Mouse (Mus musculus) hindbrain, embryonic 14.5 days (tissue): ENCODE measurements around the gene Creb3l2. TPM values are rescaled to one million over a fixed set of nuclear protein-coding genes. Genes with fewer than 3 reads are reported as not detected.

ENCODE experiments used
- ATAC-seq: fragments of 200-750 bp; cut with Nextera tagmentation; 2 replicates; pipeline ENCODE4 v1.8.0; 2017; ENCODE audit warnings: moderate number of reproducible peaks, mild to moderate bottlenecking, moderate TSS enrichment, moderate library complexity; ENCODE audit not compliant: low FRiP score
- DNase-seq: peaks from one replicate; pipeline ENCODE4 v3.0.0-alpha.2; 2015; ENCODE audit warnings: low spot score
- H3K27ac ChIP-seq: fragments of 300-500 bp; sonication (generic); 2 replicates; pipeline ENCODE4 v1.5.1; 2014; ENCODE audit warnings: mild to moderate bottlenecking, moderate library complexity
- H3K27me3 ChIP-seq: fragments of 300-500 bp; sonication (generic); 2 replicates; pipeline ENCODE4 v1.6.1; 2014; ENCODE audit warnings: mild to moderate bottlenecking, low read length, mixed read lengths; ENCODE audit not compliant: control insufficient read depth, insufficient read depth
- H3K36me3 ChIP-seq: fragments of 300-500 bp; sonication (generic); replicated peaks from 2 replicates; pipeline ENCODE4 v1.6.1; 2014; ENCODE audit not compliant: control insufficient read depth, insufficient read depth
- H3K4me1 ChIP-seq: fragments of 300-500 bp; sonication (generic); replicated peaks from 2 replicates; pipeline ENCODE4 v1.6.1; 2014; ENCODE audit warnings: antibody characterized with exemption, low read length, mixed read lengths; ENCODE audit not compliant: control insufficient read depth, insufficient read depth
- H3K4me2 ChIP-seq: fragments of 300-500 bp; sonication (generic); replicated peaks from 2 replicates; pipeline ENCODE4 v1.6.1; 2014; ENCODE audit warnings: mild to moderate bottlenecking, moderate library complexity
- H3K4me3 ChIP-seq: fragments of 300-500 bp; sonication (generic); replicated peaks from 2 replicates; pipeline ENCODE4 v1.5.1; 2014; ENCODE audit warnings: mild to moderate bottlenecking, low read length
- H3K9ac ChIP-seq: fragments of 300-500 bp; sonication (generic); 2 replicates; pipeline ENCODE4 v1.6.1; 2014
- H3K9me3 ChIP-seq: fragments of 300-500 bp; sonication (generic); 2 replicates; pipeline ENCODE4 v1.6.1; 2016; ENCODE audit warnings: low read length; ENCODE audit not compliant: control insufficient read depth
- WGBS: fragments of 180-500 bp; shearing (Covaris S2); extraction: QIAGEN DNeasy Blood & Tissue Kit; methylation state at CpG from one replicate; pipeline ENCODE4 v1.1.7; 2014; 5-methylcytosine and 5-hydroxymethylcytosine counted together
- polyA plus RNA-seq: library from polyadenylated mRNA; unstranded; fragments of >200 nt; fragmentation: Nextera tagmentation; extraction: Ambion mirVana; gene quantifications from 2 replicates; pipeline ENCODE4 v1.2.1, GENCODE M21; 2014

Gene Creb3l2
- polyA plus RNA-seq, 1 experiment from 2014 or later: 5.5 TPM

DNA sequence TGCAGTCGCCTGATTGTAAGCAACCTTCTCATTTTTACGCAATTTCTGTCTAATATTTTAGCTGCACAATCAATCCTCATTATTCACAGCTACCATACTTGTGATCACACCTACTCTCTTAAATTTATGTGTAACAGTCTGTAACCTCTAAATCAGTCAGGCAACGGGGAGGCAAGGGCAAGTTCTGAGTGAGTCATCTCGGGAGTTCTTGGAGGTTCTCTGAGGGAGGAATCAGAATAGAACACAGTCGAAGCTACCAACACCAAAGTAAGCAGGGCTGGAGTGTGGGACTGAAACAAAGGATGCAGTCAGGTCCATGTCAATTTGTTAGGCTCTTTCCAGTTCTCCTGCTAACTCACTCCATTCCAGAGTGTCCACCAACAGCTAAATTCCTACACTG is 124.0 kb downstream of the Creb3l2 start:
- Histone ChIP-seq H3K27ac (no peak overlapping the region), H3K4me3 (no peak overlapping the region), H3K36me3 (no peaks in the 10 kb centered on the region), H3K4me1 (no peaks in the 10 kb centered on the region), H3K9ac (no peak overlapping the region), H3K27me3 (no peaks in the 10 kb centered on the region), H3K9me3 (no peaks in the 10 kb centered on the region), H3K4me2 (no peak overlapping the region)
- ATAC-seq: no peak
- WGBS: 89% methylated on average over 5 of the region's 5 CpGs
- DNase-seq: no peak

- Histone ChIP-seq H3K36me3 (no peaks in the 10 kb centered on the region), H3K9ac (no peak overlapping the region)
These were observed 126.5 kb downstream of the Creb3l2 start for GRCm38 (mm10) chr6:37315440-37315839.

GRCm38 (mm10) chr6:37310601-37311000 is 131.3 kb downstream of the Creb3l2 start:
- Histone ChIP-seq H3K4me1 (no peaks in the 10 kb centered on the region), H3K4me3 (no peak overlapping the region), H3K9ac (no peak overlapping the region), H3K4me2 (no peak overlapping the region), H3K27ac (no peak overlapping the region), H3K36me3 (no peaks in the 10 kb centered on the region), H3K9me3 (no peaks in the 10 kb centered on the region), H3K27me3 (no peaks in the 10 kb centered on the region)
- DNase-seq (no peak), ATAC-seq (no peak)
- WGBS: 96% methylated on average over 4 of the region's 4 CpGs

More at GRCm38 (mm10) chr6:37315440-37315839, 126.5 kb downstream of the Creb3l2 start:
- Histone ChIP-seq H3K9me3 (no peaks in the 10 kb centered on the region), H3K4me1 (no peaks in the 10 kb centered on the region), H3K4me2 (no peak overlapping the region), H3K27me3 (no peaks in the 10 kb centered on the region), H3K4me3 (no peak overlapping the region), H3K27ac (no peak overlapping the region)
- ATAC-seq (no peak), DNase-seq (no peak)

DNA sequence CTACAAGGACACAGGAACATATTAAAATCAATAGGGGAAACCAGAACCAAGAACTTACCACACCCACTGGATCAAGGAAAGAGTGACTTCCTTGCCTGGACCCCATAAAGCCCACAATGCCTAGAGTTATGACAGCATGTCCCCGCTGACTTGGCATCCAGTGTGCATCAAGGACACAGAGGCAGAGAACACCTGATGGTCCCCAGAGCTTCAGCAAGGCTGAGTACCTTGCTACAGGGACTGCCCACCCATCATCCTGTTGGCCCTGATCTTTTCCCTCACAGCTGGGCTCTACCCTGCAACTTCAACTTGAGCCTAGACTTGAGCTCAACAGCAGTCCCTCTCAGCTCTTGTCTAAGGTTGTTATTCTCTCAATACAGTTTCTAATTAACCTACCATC is 135.3 kb downstream of the Creb3l2 start:
- Histone ChIP-seq H3K27ac (no peak overlapping the region), H3K9ac (no peak overlapping the region), H3K4me2 (no peak overlapping the region), H3K36me3 (no peaks in the 10 kb centered on the region), H3K9me3 (no peaks in the 10 kb centered on the region), H3K4me3 (no peak overlapping the region), H3K27me3 (no peaks in the 10 kb centered on the region; the same call in 1 of the 2 replicates), H3K4me1 (0 out of 2 replicates have a peak, but pooled peaks cover 2% of the 10 kb centered on the region)
- ATAC-seq (no peak), DNase-seq (no peak)
- 94% methylated on average over 1 of the region's 1 CpGs for WGBS

DNA sequence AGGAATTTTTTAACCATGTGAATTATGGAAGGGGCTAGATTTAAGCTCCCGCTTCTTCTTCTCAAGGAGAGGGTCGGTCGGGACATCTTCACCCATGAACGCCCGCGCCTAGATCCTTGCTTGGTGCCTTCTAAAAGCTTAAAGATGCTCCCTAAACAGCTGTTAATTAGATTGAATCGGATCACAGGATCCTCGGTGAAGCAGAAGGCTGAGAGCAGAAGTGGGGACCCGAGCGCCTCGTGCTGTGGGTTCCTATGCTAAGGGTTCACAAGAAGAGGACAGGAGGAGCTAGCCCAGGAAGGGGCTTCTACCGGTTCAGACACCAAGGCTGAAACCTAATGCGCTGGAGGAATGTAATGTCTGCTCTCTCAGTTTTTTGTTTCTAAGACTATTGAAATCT is 141.5 kb downstream of the Creb3l2 start:
- H3K4me1 ChIP-seq: peaks cover 39% of the 10 kb centered on the region
- no peak for ATAC-seq
- no peaks in the 10 kb centered on the region; the same call in 1 of the 2 replicates for H3K27me3 ChIP-seq
- H3K27ac ChIP-seq: peak overlapping the region; percentile 83
- peak overlapping the region; percentile 90 for H3K4me3 ChIP-seq
- DNase-seq: peak; percentile 33
- no peaks in the 10 kb centered on the region for H3K9me3 ChIP-seq
- peak overlapping the region; percentile 87 for H3K9ac ChIP-seq
- no peaks in the 10 kb centered on the region for H3K36me3 ChIP-seq
- WGBS: 10% methylated on average over 13 of the region's 13 CpGs
- H3K4me2 ChIP-seq: peak overlapping the region; percentile 92

- DNase-seq (peak; percentile 87), ATAC-seq (peak; percentile 95)
These were observed 142.2 kb downstream of the Creb3l2 start, which contains the start of gene Dgki for GRCm38 (mm10) chr6:37299562-37300390. Gene Dgki (minus strand): TSS chr6:37300184.

DNA sequence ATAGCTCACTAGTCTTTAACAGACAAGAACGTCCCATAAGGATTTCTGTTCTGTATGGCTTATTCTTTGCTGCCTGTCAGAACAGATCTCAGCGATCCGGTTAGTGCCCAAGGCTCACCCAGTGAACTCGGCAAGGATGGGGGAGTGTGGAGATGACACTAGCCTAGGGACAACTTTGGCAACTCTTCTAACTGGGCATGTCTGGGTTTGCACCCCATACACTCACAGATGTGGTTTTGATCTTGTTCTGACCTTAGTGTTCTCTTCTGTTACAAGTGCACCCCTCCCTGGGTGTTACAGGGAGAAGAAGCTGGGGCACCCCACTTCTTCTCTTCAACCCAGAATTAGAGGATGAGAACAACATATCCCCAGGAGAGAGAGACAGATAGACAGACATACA is 143.0 kb downstream of the Creb3l2 start:
- H3K9ac ChIP-seq: peak overlapping the region; percentile 87
- ATAC-seq (no peak), DNase-seq (no peak)
- peak overlapping the region; percentile 90 for H3K4me3 ChIP-seq
- H3K27ac ChIP-seq: no peak overlapping the region
- peaks cover 41% of the 10 kb centered on the region for H3K4me1 ChIP-seq
- H3K4me2 ChIP-seq: peak overlapping the region; percentile 92
- no peaks in the 10 kb centered on the region for H3K36me3 ChIP-seq
- no peaks in the 10 kb centered on the region for H3K9me3 ChIP-seq
- no peaks in the 10 kb centered on the region; the same call in 1 of the 2 replicates for H3K27me3 ChIP-seq
- WGBS: 29% methylated on average over 4 of the region's 4 CpGs

More at GRCm38 (mm10) chr6:37299562-37300390, 142.2 kb downstream of the Creb3l2 start, which contains the start of gene Dgki:
- Histone ChIP-seq H3K36me3 (no peaks in the 10 kb centered on the region), H3K9me3 (no peaks in the 10 kb centered on the region), H3K4me1 (peaks cover 39% of the 10 kb centered on the region), H3K27me3 (no peaks in the 10 kb centered on the region; the same call in 1 of the 2 replicates), H3K4me3 (peak within 1 kb of the TSS; percentile 90), H3K9ac (peak within 1 kb of the TSS; percentile 87), H3K27ac (peak within 1 kb of the TSS; percentile 83), H3K4me2 (peak within 1 kb of the TSS; percentile 92)
- under 1% methylated on average over 52 of the region's 65 CpGs for WGBS

GRCm38 (mm10) chr6:37297744-37298482 is 144.0 kb downstream of the Creb3l2 start:
- peak overlapping the region; percentile 87 for H3K9ac ChIP-seq
- WGBS: 31% methylated on average over 8 of the region's 8 CpGs
- peak overlapping the region; percentile 38; the same call in 1 of the 2 replicates for H3K27ac ChIP-seq
- DNase-seq (no peak), ATAC-seq (no peak)
- H3K4me1 ChIP-seq: peaks cover 46% of the 10 kb centered on the region
- peak overlapping the region; percentile 92 for H3K4me2 ChIP-seq
- H3K9me3 ChIP-seq: no peaks in the 10 kb centered on the region
- peak overlapping the region; percentile 90 for H3K4me3 ChIP-seq
- H3K27me3 ChIP-seq: no peaks in the 10 kb centered on the region; the same call in 1 of the 2 replicates
- no peaks in the 10 kb centered on the region for H3K36me3 ChIP-seq

DNA sequence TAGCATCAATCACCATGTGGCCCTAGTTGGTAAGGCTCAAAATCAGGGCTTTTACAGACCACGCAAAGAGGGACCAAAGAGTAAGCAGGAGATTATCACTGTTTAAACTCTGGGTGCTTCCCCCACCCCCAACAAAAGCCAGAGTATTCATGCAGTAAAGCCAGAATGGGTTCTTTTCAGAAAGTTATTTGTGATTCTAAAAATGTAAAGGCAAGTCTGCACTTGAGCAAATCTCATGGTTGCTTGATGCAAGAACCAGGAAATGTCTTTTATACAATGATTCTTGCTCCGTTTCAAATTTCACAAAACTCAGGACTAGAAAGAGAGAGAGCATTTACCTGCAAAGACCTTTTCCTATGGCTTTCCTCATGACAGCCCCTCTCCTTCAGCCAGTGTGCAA is 149.9 kb downstream of the Creb3l2 start:
- no peak for ATAC-seq
- WGBS: 90% methylated on average over 2 of the region's 2 CpGs
- no peaks in the 10 kb centered on the region for H3K27me3 ChIP-seq

More for the DNA sequence above, 149.9 kb downstream of the Creb3l2 start:
- Histone ChIP-seq H3K4me3 (no peak overlapping the region), H3K9me3 (no peaks in the 10 kb centered on the region), H3K4me2 (no peak overlapping the region), H3K4me1 (peaks cover 17% of the 10 kb centered on the region), H3K9ac (no peak overlapping the region), H3K36me3 (no peaks in the 10 kb centered on the region), H3K27ac (no peak overlapping the region)
- no peak for DNase-seq
